Mouse (Mus musculus) myocyte (in vitro differentiated cells): ENCODE measurements at regions not wholly inside any gene's neighbourhood (a gene's known extent, or its start where the extent isn't known, plus 50 kb on each side); places are given as distances from the start of the nearest gene placed in this dataset.

Experiments
- CEBPB ChIP-seq: IDR thresholded peaks from 2 replicates; pipeline ENCODE4 v1.6.1; 2011; ENCODE audit warnings: mild to moderate bottlenecking, moderate library complexity; ENCODE audit not compliant: poor library complexity, insufficient read depth, severe bottlenecking
- E2F4 ChIP-seq: IDR thresholded peaks from one replicate; pipeline ENCODE4 v1.6.1; 2011; ENCODE audit warnings: mild to moderate bottlenecking, control low read depth, moderate library complexity; ENCODE audit not compliant: insufficient read depth
- MAX ChIP-seq: IDR thresholded peaks from one replicate; pipeline ENCODE4 v1.6.1; 2011; ENCODE audit warnings: low read depth, mild to moderate bottlenecking, control low read depth
- MYOG ChIP-seq, 3 experiments: IDR thresholded peaks; one replicate each; pipeline ENCODE4 v1.6.1; 2011; ENCODE audit warnings: control low read depth in 2 of 3, low read depth in 2 of 3, mild to moderate bottlenecking in 2 of 3; ENCODE audit not compliant: insufficient read length in 2 of 3, control insufficient read depth in 1 of 3, insufficient read depth in 1 of 3
- POLR2A ChIP-seq: IDR thresholded peaks from one replicate; pipeline ENCODE4 v1.6.1; 2011; ENCODE audit warnings: low read depth, mild to moderate bottlenecking, control low read depth, moderate library complexity; ENCODE audit not compliant: insufficient read length
- POLR2AphosphoS2 ChIP-seq: IDR thresholded peaks from one replicate; pipeline ENCODE4 v1.6.1; 2011; ENCODE audit warnings: low read depth, control low read depth; ENCODE audit not compliant: insufficient read length
- SRF ChIP-seq: IDR thresholded peaks from one replicate; pipeline ENCODE4 v1.6.1; 2011; ENCODE audit warnings: low read depth; ENCODE audit not compliant: control insufficient read depth, insufficient read length
- TCF12 ChIP-seq: IDR thresholded peaks from one replicate; pipeline ENCODE4 v1.6.1; 2011; ENCODE audit warnings: mild to moderate bottlenecking, control low read depth; ENCODE audit not compliant: poor library complexity, insufficient read depth, severe bottlenecking
- USF1 ChIP-seq: IDR thresholded peaks from one replicate; pipeline ENCODE4 v1.6.1; 2011; ENCODE audit warnings: low read depth, mild to moderate bottlenecking, control low read depth, moderate library complexity

- TF ChIP-seq TCF12 (no peak), POLR2A (no peak), MYOG (IDR thresholded peaks at IDR 0.05; ENCODE audit: control insufficient read depth in 1 of 3, insufficient read depth in 1 of 3, insufficient read length in 2 of 3, low read depth in 2 of 3) (no peak), E2F4 (no peak), MAX (no peak), CEBPB (no peak), SRF (no peak), USF1 (no peak), POLR2AphosphoS2 (no peak)
Observed at GRCm38 (mm10) chr7:58451981-58452380, 204.0 kb upstream of the Atp10a start.
